Mouse (Mus musculus) C2C12 (cell line): ENCODE measurements at regions not wholly inside any gene's neighbourhood (a gene's known extent, or its start where the extent isn't known, plus 50 kb on each side); places are given as distances from the start of the nearest gene placed in this dataset.

Experiments used
- CEBPB ChIP-seq: IDR thresholded peaks from one replicate; pipeline ENCODE4 v1.6.1; 2011; ENCODE audit warnings: low read depth, mild to moderate bottlenecking, control low read depth, moderate library complexity
- CTCF ChIP-seq: IDR thresholded peaks from one replicate; pipeline ENCODE4 v1.5.1; 2011; ENCODE audit not compliant: control insufficient read depth, insufficient read depth, insufficient read length
- MAX ChIP-seq: IDR thresholded peaks from one replicate; pipeline ENCODE4 v1.6.1; 2011; ENCODE audit warnings: mild to moderate bottlenecking, control low read depth
- MYOD1 ChIP-seq: IDR thresholded peaks from one replicate; pipeline ENCODE4 v1.6.1; 2011; ENCODE audit warnings: low read depth; ENCODE audit not compliant: control insufficient read depth, insufficient read length
- MYOG ChIP-seq: IDR thresholded peaks from one replicate; pipeline ENCODE4 v1.6.1; 2011; ENCODE audit not compliant: control insufficient read depth, insufficient read length; ENCODE audit errors: extremely low read depth
- USF1 ChIP-seq: IDR thresholded peaks from one replicate; pipeline ENCODE4 v1.6.1; 2011; ENCODE audit warnings: low read depth, mild to moderate bottlenecking, control low read depth, moderate library complexity

DNA sequence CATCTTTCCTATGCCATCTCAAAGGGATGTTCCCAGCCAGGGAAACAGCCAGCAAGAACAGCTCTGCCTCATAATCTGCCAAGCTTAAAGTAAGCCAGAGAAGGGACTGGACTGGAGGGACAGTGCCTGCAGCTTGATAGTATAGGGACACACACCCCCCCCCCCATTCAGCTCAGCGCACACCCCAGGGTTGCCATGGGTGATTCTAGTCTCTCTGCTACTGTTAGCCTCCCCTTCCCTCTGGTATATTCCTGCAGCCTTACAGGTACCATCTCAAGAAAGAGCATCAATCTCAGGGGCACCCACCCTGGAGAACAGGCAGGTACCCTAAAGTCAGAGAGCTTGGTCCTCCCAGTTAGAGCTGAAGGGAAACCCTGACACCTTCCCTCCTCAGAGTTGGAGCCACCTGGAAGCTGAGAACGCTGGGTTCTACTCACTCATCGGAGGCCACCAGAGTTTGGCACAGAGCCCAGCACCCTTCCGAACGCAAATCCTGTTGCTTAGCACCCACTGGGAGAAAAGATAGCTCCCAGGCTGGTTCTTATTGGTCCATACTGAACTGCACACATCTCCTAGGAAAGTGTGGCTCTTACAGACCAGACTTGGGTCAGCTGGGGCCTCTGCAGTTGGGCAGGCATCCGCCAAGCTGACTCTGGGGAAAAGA is 79.5 kb downstream of the Gm26897 start:
- TF ChIP-seq CTCF (no peak), MAX (no peak), USF1 (no peak), CEBPB (no peak), MYOD1 (no peak), MYOG (no peak)
